Mouse (Mus musculus): ENCODE data around the gene Hadha. TPM values are rescaled to one million over a fixed set of nuclear protein-coding genes. Genes with fewer than 3 reads are reported as not detected.

Hadha gene
- polyA plus RNA-seq, 1 experiment, result 117 TPM

GRCm38 (mm10) chr5:30107186-30107585 is 47.8 kb downstream of the Hadha start:
- no peak for TF ChIP-seq POLR2A (IDR thresholded peaks at IDR 0.05; ENCODE audit: borderline replicate concordance, low read depth, low read length)
- TF ChIP-seq CTCF (IDR thresholded peaks at IDR 0.05; ENCODE audit: low read depth, low read length), result no peak
- no peaks in the 10 kb centered on the region for H3K4me1 ChIP-seq (ENCODE audit: control insufficient read depth, insufficient read depth, low read length)
- no peak overlapping the region for H3K4me3 ChIP-seq (ENCODE audit: insufficient read depth, low read length)
- H3K27ac ChIP-seq (ENCODE audit: insufficient read depth, low read depth, low read length), result no peak overlapping the region

GRCm38 (mm10) chr5:30106756-30107155 is 48.2 kb downstream of the Hadha start:
- no peaks in the 10 kb centered on the region for H3K4me1 ChIP-seq (ENCODE audit: control insufficient read depth, insufficient read depth, low read length)
- TF ChIP-seq POLR2A (IDR thresholded peaks at IDR 0.05; ENCODE audit: borderline replicate concordance, low read depth, low read length), result no peak
- no peak for TF ChIP-seq CTCF (IDR thresholded peaks at IDR 0.05; ENCODE audit: low read depth, low read length)
- H3K4me3 ChIP-seq (ENCODE audit: insufficient read depth, low read length), result no peak overlapping the region
- H3K27ac ChIP-seq (ENCODE audit: insufficient read depth, low read depth, low read length), result no peak overlapping the region

- H3K4me3 ChIP-seq (ENCODE audit: insufficient read depth, low read length), result no peak within 1 kb of the TSS
- no peak for TF ChIP-seq POLR2A (IDR thresholded peaks at IDR 0.05; ENCODE audit: borderline replicate concordance, low read depth, low read length)
- TF ChIP-seq CTCF (IDR thresholded peaks at IDR 0.05; ENCODE audit: low read depth, low read length), result no peak
- no peaks in the 10 kb centered on the region for H3K4me1 ChIP-seq (ENCODE audit: control insufficient read depth, insufficient read depth, low read length)
- H3K27ac ChIP-seq (ENCODE audit: insufficient read depth, low read depth, low read length), result no peak within 1 kb of the TSS
Measured at GRCm38 (mm10) chr5:30105668-30106300, 49.2 kb downstream of the Hadha start, which contains the start of gene 3110082J24Rik. Gene 3110082J24Rik, minus strand, starts transcription at chr5:30106086.

- no peak within 1 kb of the TSS for H3K27ac ChIP-seq (ENCODE audit: insufficient read depth, low read depth, low read length)
- TF ChIP-seq CTCF (IDR thresholded peaks at IDR 0.05; ENCODE audit: low read depth, low read length) (no peak), POLR2A (IDR thresholded peaks at IDR 0.05; ENCODE audit: borderline replicate concordance, low read depth, low read length) (no peak)
- no peak within 1 kb of the TSS for H3K4me3 ChIP-seq (ENCODE audit: insufficient read depth, low read length)
- H3K4me1 ChIP-seq (ENCODE audit: control insufficient read depth, insufficient read depth, low read length), result no peaks in the 10 kb centered on the region
Measured at GRCm38 (mm10) chr5:30104841-30105667, 49.9 kb downstream of the Hadha start, which contains the start of gene Garem2. Gene Garem2, plus strand, starts transcription at chr5:30105161.

- Histone ChIP-seq H3K4me1 (ENCODE audit: control insufficient read depth, insufficient read depth, low read length) (no peaks in the 10 kb centered on the region), H3K4me3 (ENCODE audit: insufficient read depth, low read length) (no peak overlapping the region), H3K27ac (ENCODE audit: insufficient read depth, low read depth, low read length) (no peak overlapping the region)
- TF ChIP-seq CTCF (IDR thresholded peaks at IDR 0.05; ENCODE audit: low read depth, low read length), result peak; percentile 39; the same call in 1 of the 2 replicates
- no peak for TF ChIP-seq POLR2A (IDR thresholded peaks at IDR 0.05; ENCODE audit: borderline replicate concordance, low read depth, low read length)
Measured at GRCm38 (mm10) chr5:30104339-30104738, 50.6 kb downstream of the Hadha start.

- no peak overlapping the region for H3K4me3 ChIP-seq (ENCODE audit: insufficient read depth, low read length)
- no peak overlapping the region for H3K27ac ChIP-seq (ENCODE audit: insufficient read depth, low read depth, low read length)
- TF ChIP-seq POLR2A (IDR thresholded peaks at IDR 0.05; ENCODE audit: borderline replicate concordance, low read depth, low read length) (no peak), CTCF (IDR thresholded peaks at IDR 0.05; ENCODE audit: low read depth, low read length) (no peak)
- no peaks in the 10 kb centered on the region for H3K4me1 ChIP-seq (ENCODE audit: control insufficient read depth, insufficient read depth, low read length)
Measured at GRCm38 (mm10) chr5:30103340-30103739, 51.6 kb downstream of the Hadha start.

GRCm38 (mm10) chr5:30098260-30098659 is 56.7 kb downstream of the Hadha start:
- H3K27ac ChIP-seq (ENCODE audit: insufficient read depth, low read depth, low read length), result no peak overlapping the region
- no peak overlapping the region for H3K4me3 ChIP-seq (ENCODE audit: insufficient read depth, low read length)
- no peaks in the 10 kb centered on the region for H3K4me1 ChIP-seq (ENCODE audit: control insufficient read depth, insufficient read depth, low read length)
- TF ChIP-seq CTCF (IDR thresholded peaks at IDR 0.05; ENCODE audit: low read depth, low read length), result no peak
- TF ChIP-seq POLR2A (IDR thresholded peaks at IDR 0.05; ENCODE audit: borderline replicate concordance, low read depth, low read length), result no peak

GRCm38 (mm10) chr5:30095731-30096130 is 59.2 kb downstream of the Hadha start:
- Histone ChIP-seq H3K4me3 (ENCODE audit: insufficient read depth, low read length) (no peak overlapping the region), H3K27ac (ENCODE audit: insufficient read depth, low read depth, low read length) (no peak overlapping the region), H3K4me1 (ENCODE audit: control insufficient read depth, insufficient read depth, low read length) (no peaks in the 10 kb centered on the region)
- TF ChIP-seq POLR2A (IDR thresholded peaks at IDR 0.05; ENCODE audit: borderline replicate concordance, low read depth, low read length) (no peak), CTCF (IDR thresholded peaks at IDR 0.05; ENCODE audit: low read depth, low read length) (no peak)

GRCm38 (mm10) chr5:30094399-30094798 is 60.6 kb downstream of the Hadha start:
- Histone ChIP-seq H3K27ac (ENCODE audit: insufficient read depth, low read depth, low read length) (no peak overlapping the region), H3K4me3 (ENCODE audit: insufficient read depth, low read length) (no peak overlapping the region), H3K4me1 (ENCODE audit: control insufficient read depth, insufficient read depth, low read length) (no peaks in the 10 kb centered on the region)
- TF ChIP-seq CTCF (IDR thresholded peaks at IDR 0.05; ENCODE audit: low read depth, low read length), result no peak
- TF ChIP-seq POLR2A (IDR thresholded peaks at IDR 0.05; ENCODE audit: borderline replicate concordance, low read depth, low read length), result no peak

- Histone ChIP-seq H3K4me3 (ENCODE audit: insufficient read depth, low read length) (no peak overlapping the region), H3K27ac (ENCODE audit: insufficient read depth, low read depth, low read length) (no peak overlapping the region)
- TF ChIP-seq CTCF (IDR thresholded peaks at IDR 0.05; ENCODE audit: low read depth, low read length) (no peak), POLR2A (IDR thresholded peaks at IDR 0.05; ENCODE audit: borderline replicate concordance, low read depth, low read length) (no peak)
Measured at GRCm38 (mm10) chr5:30092701-30093100, 62.3 kb downstream of the Hadha start.

More at GRCm38 (mm10) chr5:30092701-30093100, 62.3 kb downstream of the Hadha start:
- H3K4me1 ChIP-seq (ENCODE audit: control insufficient read depth, insufficient read depth, low read length), result no peaks in the 10 kb centered on the region

Measured in bone marrow macrophage, adult 2 months (primary cell).